Mouse (Mus musculus) CD4-positive, CD25-positive, alpha-beta regulatory T cell, adult 2 months (primary cell): ENCODE measurements around the gene Farsb.
A peak's percentile ranks its signal among the peaks of the same experiment; 100 is the strongest.

ENCODE experiments used
- DNase-seq: peaks from one replicate; pipeline ENCODE4 v3.0.0-alpha.2; 2012; ENCODE audit warnings: low read depth, low spot score

The Farsb gene

GRCm38 (mm10) chr1:78420271-78420670 lies 68.4 kb downstream of the Farsb start:
- DNase-seq: no peak

- peak; percentile 62 for DNase-seq
Observed at GRCm38 (mm10) chr1:78419593-78419992, 69.1 kb downstream of the Farsb start.

- no peak for DNase-seq
Observed at GRCm38 (mm10) chr1:78417154-78417911, 71.4 kb downstream of the Farsb start.

- DNase-seq: no peak
Observed at GRCm38 (mm10) chr1:78414421-78414820, 74.3 kb downstream of the Farsb start.

GRCm38 (mm10) chr1:78412668-78413067 lies 76.0 kb downstream of the Farsb start:
- no peak for DNase-seq

GRCm38 (mm10) chr1:78409396-78409795 lies 79.3 kb downstream of the Farsb start:
- no peak for DNase-seq

GRCm38 (mm10) chr1:78401413-78401812 lies 87.3 kb downstream of the Farsb start:
- DNase-seq: no peak

- DNase-seq: no peak
Observed at GRCm38 (mm10) chr1:78399755-78400154, 88.9 kb downstream of the Farsb start.

- no peak for DNase-seq
Observed at GRCm38 (mm10) chr1:78396320-78396913, 92.3 kb downstream of the Farsb start.

- no peak for DNase-seq
Observed at GRCm38 (mm10) chr1:78395737-78396136, 93.0 kb downstream of the Farsb start.

GRCm38 (mm10) chr1:78395191-78395735 lies 93.4 kb downstream of the Farsb start:
- no peak for DNase-seq

GRCm38 (mm10) chr1:78388848-78389247 lies 99.8 kb downstream of the Farsb start:
- no peak for DNase-seq

GRCm38 (mm10) chr1:78387854-78388253 lies 100.8 kb downstream of the Farsb start:
- no peak for DNase-seq

GRCm38 (mm10) chr1:78380950-78381349 lies 107.7 kb downstream of the Farsb start:
- no peak for DNase-seq

- no peak for DNase-seq
Observed at GRCm38 (mm10) chr1:78375058-78375457, 113.6 kb downstream of the Farsb start.

GRCm38 (mm10) chr1:78373836-78374235 lies 114.9 kb downstream of the Farsb start:
- no peak for DNase-seq

GRCm38 (mm10) chr1:78372316-78372715 lies 116.4 kb downstream of the Farsb start:
- DNase-seq: no peak

- DNase-seq: no peak
Observed at GRCm38 (mm10) chr1:78371569-78372236, 117.0 kb downstream of the Farsb start.

- no peak for DNase-seq
Observed at GRCm38 (mm10) chr1:78370121-78370520, 118.6 kb downstream of the Farsb start.
